Mouse (Mus musculus): ENCODE data around the gene Nr6a1.
A peak's percentile ranks its signal among the peaks of the same experiment; 100 is the strongest.

The Nr6a1 gene

GRCm38 (mm10) chr2:38712076-38712768 is 215.3 kb downstream of the Nr6a1 start:
- no peak for DNase-seq

- no peak for DNase-seq
Measured at GRCm38 (mm10) chr2:38711421-38711861, 216.0 kb downstream of the Nr6a1 start.

GRCm38 (mm10) chr2:38710304-38711241 is 216.9 kb downstream of the Nr6a1 start:
- DNase-seq, result no peak

GRCm38 (mm10) chr2:38708907-38709688 is 218.4 kb downstream of the Nr6a1 start:
- no peak for DNase-seq

- no peak for DNase-seq
Measured at GRCm38 (mm10) chr2:38706661-38707060, 220.8 kb downstream of the Nr6a1 start.

- DNase-seq, result no peak
Measured at GRCm38 (mm10) chr2:38705036-38705435, 222.5 kb downstream of the Nr6a1 start.

- no peak for DNase-seq
Measured at GRCm38 (mm10) chr2:38704336-38704735, 223.2 kb downstream of the Nr6a1 start.

- no peak for DNase-seq
Measured at GRCm38 (mm10) chr2:38700177-38700576, 227.3 kb downstream of the Nr6a1 start.

- DNase-seq, result no peak
Measured at GRCm38 (mm10) chr2:38698623-38699022, 228.9 kb downstream of the Nr6a1 start.

- DNase-seq, result no peak
Measured at GRCm38 (mm10) chr2:38697128-38698120, 230.1 kb downstream of the Nr6a1 start.

- no peak for DNase-seq
Measured at GRCm38 (mm10) chr2:38695770-38696169, 231.7 kb downstream of the Nr6a1 start.

- DNase-seq, result peak; percentile 31 to 42
Measured at GRCm38 (mm10) chr2:38691542-38691941, 235.9 kb downstream of the Nr6a1 start.

GRCm38 (mm10) chr2:38689881-38690280 is 237.6 kb downstream of the Nr6a1 start:
- DNase-seq, result no peak

GRCm38 (mm10) chr2:38688791-38689520 is 238.5 kb downstream of the Nr6a1 start:
- peak; percentile 44 to 56 for DNase-seq

- DNase-seq, result no peak
Measured at GRCm38 (mm10) chr2:38685746-38686145, 241.7 kb downstream of the Nr6a1 start.

GRCm38 (mm10) chr2:38683083-38683482 is 244.4 kb downstream of the Nr6a1 start:
- DNase-seq, result no peak

- DNase-seq, result no peak
Measured at GRCm38 (mm10) chr2:38682209-38682608, 245.3 kb downstream of the Nr6a1 start.

- DNase-seq, result no peak
Measured at GRCm38 (mm10) chr2:38678947-38679346, 248.5 kb downstream of the Nr6a1 start.

- no peak for DNase-seq
Measured at GRCm38 (mm10) chr2:38675366-38675969, 252.0 kb downstream of the Nr6a1 start.
